Mouse (Mus musculus): ENCODE results near the gene Nup107.

The Nup107 gene

DNA sequence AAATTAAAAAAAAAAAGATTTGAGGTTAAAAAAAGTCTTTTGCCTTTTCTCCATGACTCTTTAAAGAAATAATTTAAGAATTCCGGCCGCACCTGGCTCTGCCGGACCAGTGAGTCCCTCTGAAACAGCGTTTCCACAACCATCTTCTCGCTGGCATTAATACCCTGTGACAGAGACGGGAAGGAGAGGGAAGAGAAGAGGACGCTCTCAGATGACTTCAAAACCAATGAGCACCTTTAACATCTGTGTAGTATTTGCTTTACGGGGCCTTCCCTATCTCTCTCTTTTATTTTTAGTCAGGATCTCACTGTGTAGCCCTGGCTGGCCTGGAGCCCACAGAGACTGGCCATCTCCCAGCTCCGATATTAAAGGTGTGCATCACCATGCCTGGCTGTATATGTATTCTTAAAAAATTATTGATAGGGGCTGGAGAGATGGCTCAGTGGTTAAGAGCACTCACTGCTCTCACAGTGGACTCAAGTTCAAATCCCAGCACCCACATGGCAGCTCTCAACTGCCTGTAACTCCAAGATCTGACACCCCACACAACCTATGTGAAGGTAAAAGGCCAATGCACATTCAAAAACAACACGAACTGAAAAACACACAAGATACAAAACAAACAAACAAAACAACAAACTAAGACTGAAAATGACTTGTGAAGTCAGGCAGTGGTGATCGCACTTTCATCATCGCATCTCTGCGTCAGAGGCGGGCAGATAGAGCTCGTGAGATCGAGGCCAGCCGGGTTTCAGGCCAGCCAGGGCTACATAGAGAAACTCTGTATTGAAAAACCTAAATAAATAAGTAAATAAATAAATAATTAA is 14.8 kb downstream of the Nup107 start:
- no peak for DNase-seq (ENCODE audit: low read depth)

DNA sequence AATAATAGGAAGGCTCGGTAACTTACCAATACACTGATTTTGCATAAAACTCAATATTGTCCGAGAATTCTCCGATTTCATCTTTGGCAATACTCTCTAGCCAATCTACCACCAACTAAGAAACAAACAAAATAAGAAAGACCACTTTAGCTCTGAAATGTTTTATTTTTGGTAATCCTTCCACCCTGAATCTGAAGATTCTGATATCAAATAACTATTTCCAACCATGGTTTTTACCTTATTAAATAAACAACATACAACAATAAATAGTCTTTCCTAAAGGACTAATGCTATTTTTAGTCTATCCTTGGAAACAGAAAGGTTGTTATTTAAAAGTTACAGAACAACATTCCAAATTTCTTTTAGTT is 15.4 kb downstream of the Nup107 start:
- DNase-seq (ENCODE audit: low read depth): no peak

DNA sequence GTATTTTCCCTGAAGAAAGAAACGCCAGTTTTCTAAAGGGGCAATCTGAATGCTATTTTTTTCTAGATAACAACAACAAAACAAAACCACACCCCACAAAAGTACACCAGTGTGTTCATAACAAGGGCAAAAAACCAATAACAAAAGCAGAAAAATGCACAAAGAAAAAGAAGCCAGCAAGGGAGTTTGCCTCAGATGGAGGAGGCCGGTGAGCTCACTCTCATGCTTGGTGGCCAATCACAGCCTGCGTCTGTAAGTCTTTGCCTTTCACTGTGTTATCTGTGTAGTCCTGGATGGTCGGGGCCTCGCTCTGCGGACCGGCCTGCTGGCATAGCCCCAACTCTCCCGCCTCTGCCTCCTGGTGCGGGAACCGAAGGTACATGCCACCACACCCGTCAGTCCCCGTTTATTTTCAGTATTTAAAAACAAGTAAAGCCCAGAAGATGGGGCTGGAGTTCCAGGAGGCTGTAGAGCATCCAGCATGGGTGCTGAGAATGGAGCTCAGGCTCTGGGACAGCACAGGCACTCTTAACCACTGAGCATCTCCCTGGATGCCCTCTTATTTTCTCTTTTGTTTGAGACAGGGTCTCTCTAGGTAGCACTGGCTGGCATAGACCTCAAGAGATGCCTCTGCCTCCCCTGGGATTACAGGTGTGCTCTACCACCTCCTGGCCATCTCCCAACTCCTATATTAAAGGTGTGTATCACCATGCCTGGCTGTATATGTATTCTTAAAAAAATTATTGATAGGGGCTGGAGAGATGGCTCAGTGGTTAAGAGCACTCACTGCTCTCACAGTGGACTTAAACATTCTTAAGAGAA is 16.0 kb downstream of the Nup107 start:
- DNase-seq (ENCODE audit: low read depth): no peak

DNA sequence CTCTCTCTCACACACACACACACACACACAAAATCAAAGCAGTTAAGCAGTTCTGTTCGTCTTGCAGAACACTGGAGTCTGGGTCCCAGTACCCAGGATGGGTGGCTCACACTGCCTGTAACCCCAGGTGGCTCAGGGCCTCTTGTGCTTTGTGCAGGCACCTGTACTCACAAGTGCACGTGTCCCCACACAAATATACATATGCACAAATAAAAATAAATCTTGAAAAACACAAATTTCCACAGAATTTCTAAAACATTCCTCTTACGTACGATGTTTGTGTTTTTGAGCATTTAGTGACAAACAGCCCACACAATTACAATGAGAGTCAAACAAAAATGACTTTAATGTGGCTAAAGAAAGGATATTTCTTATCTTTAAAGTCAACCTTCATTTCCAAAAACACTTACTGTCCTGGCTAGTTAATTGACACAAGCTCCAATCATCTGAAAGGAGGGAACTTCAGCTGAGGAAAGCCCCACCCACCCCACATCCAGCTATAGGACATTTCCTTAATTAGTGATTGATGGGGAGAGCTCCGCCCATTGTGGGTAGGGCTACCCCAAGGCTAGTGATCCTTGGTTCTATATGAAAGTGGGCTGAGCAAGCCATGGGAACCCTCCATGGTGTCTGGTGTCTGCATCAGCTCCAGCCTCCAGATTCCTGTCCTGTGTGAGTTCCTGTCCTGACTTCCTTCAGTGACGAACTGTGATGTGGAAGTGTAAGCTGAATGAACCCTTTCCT is 16.9 kb downstream of the Nup107 start:
- no peak for DNase-seq (ENCODE audit: low read depth)

DNA sequence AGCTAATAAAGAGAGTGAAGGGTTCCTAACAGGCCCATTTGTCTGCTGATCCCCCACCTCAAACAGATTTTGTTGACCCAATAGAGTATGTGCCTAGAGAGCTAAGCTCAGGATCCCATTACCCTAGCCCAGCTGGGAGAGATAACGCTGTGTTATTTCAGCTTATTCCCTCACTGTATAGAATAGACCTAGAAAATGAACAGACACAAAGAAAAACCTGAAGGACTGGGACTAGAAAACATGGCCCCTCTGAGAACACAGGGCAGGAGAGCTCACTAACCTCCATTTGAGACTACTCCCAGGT is 17.7 kb downstream of the Nup107 start:
- DNase-seq (ENCODE audit: low read depth): no peak

DNA sequence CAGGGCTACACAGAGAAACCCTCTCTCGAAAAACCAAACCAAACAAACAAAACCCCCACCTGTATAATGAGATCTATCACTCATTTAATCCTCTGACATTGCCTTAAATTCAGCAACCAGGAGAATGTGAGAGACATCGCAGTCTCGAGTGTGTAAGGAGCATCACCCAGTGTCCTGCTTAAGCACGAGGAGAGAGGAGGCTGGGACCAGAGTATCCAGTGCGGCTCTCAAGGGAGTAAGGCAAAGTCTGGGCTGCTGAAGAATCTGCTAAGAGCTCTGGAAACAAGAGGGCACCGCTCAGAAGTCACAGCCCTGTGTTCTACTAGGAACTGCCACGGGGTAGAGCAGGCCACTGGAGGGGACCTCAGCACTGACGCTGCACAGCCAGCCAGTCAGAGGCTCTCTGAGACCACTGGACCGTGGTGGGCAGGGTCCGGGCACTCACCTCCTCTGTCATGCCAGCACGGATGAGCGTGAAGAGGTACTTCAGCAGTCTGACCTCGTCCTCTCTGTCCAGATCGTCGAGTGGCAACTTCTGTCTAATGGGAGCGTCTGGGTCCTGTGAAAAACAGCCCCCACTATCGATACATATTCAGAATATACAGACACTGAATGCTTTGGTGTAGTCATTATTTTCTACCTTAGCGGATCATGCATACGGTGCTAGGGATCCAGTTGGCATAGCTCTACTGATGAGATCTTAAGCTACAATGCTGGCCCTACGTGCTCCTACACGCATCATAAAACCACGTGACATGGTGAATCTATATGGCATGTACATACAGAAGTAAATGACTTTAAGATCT is 18.3 kb downstream of the Nup107 start:
- DNase-seq (ENCODE audit: low read depth): no peak

DNA sequence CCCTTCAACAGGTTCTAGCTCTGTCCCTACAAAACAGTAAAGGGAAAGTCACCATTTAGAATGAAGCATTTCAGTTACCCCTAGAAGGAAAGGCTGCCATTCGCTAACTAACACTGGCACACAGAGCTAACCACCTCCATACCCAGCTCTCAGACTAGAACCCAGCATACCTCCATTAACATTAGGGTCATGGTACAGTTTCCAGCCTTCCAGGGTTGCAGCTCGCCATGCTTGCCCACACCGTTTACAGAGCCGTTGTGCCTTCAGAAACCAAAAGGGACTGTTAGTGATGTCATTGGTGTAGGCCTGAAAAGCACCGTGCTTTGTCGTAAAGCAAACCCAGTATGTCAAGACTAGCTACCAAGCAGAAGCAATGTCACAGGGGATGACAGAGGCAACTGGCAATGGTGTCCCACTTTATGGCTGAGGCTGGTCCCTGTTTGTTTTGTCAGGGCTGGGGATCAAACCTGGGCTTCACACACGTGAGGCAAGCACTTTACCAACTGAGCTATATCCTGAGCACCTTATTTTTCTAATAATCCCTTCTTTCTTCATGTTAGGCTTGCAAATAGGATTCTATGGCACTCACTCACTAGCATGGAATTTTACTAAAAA is 19.3 kb downstream of the Nup107 start:
- DNase-seq (ENCODE audit: low read depth): no peak

DNA sequence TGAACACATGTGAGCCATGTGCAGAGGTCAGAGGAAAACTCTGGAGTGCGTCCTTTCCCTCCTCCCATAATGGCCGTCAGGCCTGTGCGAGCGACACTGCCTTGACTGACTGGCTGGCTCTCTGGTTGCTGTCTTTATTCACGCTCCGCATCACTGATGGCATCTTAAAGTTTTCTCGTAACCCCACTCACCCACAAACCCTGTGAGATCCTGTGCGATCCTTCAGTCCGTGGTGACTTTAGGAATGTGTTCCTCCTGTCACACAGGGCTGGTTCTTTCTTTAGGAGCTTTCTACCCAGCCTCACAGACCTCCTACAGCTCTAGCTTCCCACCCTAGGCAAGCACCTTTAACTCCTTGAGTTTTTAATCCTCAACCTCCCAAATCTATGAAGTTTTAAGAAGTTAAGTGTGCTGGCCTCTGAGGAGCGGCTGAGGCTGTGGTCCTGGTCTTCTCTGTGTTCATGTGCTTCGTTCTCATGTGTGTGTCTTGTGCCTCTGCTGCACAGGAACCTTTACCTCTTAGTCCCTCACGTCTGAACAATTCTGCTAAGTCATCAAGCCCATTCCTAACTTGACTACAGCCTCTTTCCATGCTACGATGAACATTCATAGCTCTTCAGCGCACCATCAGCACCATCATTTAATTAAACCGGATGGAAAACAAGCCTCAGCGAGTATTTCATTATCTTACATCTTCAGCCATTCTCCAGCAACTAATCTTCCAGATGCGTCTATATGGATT is 20.0 kb downstream of the Nup107 start:
- no peak for DNase-seq (ENCODE audit: low read depth)

DNA sequence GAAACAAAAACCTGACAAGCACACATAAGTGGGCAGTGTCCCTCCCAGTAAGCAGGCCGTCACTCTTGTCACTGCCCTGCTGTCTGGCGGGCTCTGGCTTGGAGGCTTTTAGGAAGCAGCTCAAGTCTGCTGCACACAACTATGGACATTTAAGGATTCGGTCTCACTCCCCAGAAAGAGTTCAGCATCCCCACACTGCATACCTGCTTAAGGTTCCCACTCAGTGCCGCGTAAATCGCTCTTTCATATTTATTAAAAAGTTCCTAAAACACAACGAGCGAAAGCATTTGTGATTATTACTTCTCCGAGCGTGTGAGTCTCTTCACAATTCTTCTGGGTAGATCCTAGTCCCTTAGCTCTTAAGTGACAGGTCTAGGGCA is 21.4 kb downstream of the Nup107 start:
- DNase-seq (ENCODE audit: low read depth): no peak

DNA sequence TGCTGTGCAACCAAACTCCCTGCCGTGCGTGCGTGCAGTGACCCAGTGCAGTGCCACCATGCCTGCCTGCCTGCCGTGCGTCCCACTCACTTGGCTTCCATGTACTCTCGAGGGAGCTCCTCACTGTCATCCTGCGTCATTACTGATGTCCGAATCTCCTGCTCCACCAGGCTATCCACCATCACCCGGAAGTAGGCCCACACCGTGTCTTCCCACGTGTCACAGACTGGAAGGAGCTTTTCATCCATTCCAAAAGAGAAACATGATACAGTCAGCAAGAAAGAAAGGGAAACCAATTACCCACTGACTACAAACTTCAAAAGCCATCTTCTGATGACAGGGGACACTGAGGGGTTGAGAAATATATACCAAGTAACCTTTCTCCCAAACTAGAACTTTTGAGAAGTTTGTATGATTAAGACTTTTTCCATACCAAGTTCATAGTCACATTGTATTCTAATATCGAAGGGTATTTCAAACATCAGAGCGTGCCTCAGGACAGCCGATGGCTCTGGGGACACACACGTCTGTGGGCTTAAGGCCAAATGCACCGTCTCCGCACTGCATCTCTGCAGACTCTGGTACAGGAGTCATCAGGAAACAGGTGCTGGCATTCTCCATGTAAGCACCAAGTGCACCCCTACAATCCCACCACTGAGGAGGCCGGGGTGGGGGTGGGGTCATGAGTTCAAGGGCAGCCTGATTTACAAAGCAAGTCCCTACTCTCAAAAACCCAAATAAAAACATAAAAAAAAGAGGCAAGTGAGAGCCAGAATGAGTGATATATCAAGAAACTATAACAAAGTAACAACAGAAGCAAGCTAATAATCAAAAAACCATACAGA is 22.0 kb downstream of the Nup107 start:
- DNase-seq (ENCODE audit: low read depth): no peak

DNA sequence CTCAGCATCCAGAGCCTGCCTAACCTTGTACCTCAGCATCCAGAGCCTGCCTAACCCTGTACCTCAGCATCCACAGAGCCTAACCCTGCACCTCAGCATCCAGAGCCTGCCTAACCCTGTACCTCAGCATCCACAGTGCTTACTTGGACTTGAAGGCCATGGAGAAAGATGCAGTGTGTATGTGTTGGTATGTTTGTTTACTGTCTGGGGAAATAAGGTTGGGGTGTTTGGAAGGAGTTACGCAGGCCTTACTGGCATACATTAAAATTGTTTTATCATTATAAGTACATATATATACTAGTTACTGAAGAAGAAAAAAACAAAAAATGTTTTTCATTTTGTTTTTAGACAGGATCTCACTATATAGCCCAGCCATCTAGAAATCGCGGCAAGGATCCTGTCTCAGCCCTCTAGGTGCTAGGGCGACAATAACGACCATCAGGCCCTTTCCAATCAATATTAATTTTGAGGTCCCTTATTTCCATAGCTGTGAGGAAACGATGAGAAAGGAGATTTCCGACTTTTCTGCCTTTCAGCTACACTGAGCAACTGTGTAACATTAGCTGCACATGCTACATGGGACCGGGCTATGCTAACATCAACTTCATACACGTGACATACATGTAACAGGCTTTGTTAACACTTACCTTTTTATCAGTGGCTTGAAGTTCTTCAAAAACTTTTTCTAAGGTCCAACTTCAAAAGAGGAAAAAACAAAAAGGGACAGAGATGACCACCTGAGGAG is 22.8 kb downstream of the Nup107 start:
- DNase-seq (ENCODE audit: low read depth): no peak

DNA sequence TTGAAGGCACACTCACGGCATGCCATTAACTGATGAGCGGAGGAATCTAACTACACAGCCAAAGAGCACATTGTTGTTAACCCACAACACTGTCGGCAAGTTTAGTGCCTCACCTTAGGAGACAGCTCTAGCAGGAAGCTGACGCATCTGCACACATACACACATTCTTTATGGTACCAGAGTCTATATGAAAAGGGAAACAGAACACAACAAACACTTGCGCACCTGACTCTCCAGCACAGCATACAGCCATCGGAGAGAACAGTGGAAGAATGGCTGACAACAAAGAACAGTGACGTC is 24.4 kb downstream of the Nup107 start:
- no peak for DNase-seq (ENCODE audit: low read depth)

DNA sequence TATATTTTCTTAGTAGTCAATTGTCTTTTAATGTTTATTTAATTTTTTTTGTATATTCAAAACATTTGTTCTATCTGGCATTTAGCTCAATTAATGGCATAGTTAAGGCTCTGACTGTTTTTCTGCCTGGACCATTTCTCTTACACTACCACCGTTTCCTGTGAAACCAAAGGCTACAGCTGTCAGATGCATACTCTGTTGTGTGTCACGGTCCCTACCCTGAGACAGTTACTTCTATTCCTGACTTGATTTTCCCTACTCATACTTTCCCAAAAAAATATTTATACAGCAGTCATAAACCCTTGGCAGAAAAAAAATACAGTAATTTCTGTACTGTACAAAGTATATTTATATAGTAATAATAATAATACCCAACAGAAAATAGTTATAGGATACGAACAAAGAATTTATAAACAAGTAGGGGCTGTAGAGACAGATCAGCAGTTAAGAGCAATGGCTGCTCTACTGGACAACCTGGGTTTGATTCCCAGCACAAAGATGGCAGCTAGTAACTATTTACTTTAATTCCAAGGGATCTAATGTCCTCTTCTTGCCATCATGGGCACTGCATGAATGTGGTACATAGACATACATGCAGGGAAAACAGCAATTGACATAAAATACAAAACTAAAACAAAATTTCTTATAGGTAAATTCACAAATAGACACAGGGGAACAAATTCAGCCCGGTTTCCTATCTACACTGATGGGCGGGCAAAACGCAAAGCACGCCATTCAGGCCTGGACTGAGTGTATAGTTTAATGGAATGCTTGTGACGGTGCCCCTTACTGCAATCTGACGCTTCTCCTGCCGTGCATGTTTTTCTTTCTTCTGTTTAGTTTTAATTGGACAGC is 25.0 kb downstream of the Nup107 start:
- no peak for DNase-seq (ENCODE audit: low read depth)

DNA sequence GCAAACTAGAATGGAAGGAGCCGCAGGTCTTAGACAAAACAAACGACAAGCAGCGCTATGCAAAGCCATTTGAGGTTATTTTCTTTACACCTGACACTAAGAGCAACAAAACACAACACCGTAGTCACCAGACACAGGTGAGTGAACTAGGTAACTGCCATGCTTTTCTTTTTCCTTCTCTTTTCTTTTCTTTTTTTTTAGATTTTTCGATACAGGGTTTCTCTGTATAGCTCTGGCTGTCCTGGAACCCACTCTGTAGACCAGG is 25.7 kb downstream of the Nup107 start:
- DNase-seq (ENCODE audit: low read depth): no peak

DNA sequence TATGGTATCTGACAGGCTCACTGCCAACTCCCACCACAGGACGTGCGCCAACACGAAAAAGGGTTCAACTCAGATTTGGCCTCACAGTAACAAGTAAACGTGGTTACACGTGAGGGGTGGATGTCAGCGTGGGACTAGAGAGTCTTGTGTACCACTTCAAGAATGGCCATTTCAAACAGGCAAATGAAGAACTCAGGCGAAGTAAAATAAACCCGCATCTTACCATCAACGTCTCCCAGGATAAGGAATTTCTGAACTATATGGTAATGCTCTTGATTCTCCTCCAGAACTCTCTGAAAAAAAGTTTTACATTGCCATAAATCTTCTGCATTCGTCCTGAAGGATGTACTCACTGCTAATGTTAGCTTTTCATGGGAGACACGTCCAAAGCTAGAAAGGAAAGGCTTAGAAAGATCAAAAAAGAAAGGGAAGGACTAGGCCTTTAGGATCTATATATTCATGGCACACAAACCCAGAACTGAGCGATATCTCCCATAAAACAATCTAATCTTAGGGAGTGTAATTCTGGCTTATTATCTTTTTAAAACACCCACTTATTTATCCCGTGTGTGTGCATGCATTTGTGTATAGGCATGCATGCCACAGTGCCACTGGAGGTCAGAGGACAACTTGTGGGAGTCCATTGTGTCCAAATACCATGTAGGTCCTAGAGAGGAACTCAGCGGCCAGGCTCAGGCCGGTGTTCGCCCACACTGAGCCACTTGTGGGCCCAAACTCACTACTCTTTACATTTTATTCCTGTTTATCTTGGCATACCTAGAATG is 26.2 kb downstream of the Nup107 start:
- DNase-seq (ENCODE audit: low read depth): no peak

DNA sequence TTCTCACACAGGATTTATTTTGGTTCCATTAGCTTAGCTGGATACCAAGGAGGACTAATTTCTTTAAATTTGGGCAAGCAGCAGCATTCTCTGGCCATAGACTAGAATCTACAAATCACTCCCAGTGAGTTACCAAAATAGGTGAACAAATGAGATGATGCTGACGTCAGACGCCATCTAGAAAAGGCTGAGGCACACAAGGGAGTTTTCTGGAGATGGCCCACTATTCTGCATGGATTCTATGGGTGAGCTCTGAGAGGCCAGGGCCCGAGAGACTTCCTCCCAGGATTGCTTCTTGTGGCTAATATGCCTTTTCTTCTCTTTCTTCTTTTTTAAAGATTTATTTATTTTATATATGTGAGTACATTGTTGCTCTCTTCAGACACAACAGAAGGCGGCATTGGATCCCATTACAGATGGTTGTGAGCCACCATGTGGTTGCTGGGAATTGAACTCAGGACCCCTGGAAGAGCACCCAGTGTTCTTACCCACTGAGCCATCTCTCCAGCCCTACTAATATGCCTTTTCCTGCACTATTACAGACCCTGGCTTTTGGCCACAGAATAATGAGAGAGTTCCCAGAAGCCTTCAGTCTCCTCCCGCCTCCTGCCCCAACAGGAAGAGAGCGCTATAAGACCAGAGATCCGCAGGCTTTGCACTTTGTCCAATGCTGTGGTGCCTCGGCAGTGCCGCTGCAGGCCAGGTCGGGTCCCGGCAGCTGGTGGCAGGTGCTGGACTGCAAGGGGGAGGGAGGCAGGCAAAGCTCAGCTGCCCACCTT is 27.2 kb downstream of the Nup107 start:
- no peak for DNase-seq (ENCODE audit: low read depth)

DNA sequence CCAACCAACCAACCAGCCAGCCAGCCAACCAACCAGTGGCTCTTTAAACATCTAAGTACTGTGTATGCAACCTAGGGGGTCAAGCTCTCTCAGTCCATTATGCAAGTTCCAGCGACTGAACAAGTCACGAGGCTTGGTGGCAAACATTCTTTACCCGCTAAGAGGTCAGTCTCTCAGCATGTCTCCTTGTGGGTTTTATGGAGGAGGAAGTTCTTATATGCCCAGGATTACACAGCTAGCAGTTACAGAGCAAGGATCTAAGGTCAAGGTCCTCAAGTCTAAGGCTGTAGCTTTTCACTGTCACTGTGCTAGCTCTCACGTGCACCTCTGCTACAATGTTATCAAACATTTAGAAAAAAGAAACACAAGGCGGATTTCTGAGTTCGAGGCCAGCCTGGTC is 27.9 kb downstream of the Nup107 start:
- DNase-seq (ENCODE audit: low read depth): no peak

All from NIH3T3 (cell line).